Mouse (Mus musculus) brain, embryonic 14.5 days (tissue): Measurements from ENCODE around the gene Cd68. TPM values are rescaled to one million over a fixed set of nuclear protein-coding genes. Genes with fewer than 3 reads are reported as not detected.
"Not testable (repeated sequence)": the region's sequence is repeated elsewhere in the genome, so short reads cannot be mapped to it uniquely, and the experiment has no call there.

Source experiments
- DNase-seq: peaks from one replicate; pipeline ENCODE4 v3.0.0-alpha.2; 2011; ENCODE audit warnings: low read depth
- CTCF ChIP-seq: fragments of 200-500 bp; IDR thresholded peaks from 2 replicates; pipeline ENCODE4 v1.5.1; 2012; ENCODE audit warnings: inconsistent platforms, mild to moderate bottlenecking, moderate library complexity, borderline replicate concordance; ENCODE audit not compliant: insufficient read depth, insufficient read length; ENCODE audit errors: extremely low read depth
- POLR2A ChIP-seq: fragments of 200-500 bp; IDR thresholded peaks from 2 replicates; pipeline ENCODE4 v1.6.1; 2012; ENCODE audit warnings: mild to moderate bottlenecking, inconsistent platforms, borderline replicate concordance; ENCODE audit not compliant: poor library complexity, insufficient read depth, insufficient read length, severe bottlenecking; ENCODE audit errors: extremely low read depth
- polyA plus RNA-seq: library from polyadenylated mRNA; depleted of rRNA; stranded (reverse); fragments of >200 nt; gene quantifications from 2 replicates; pipeline ENCODE4 v1.2.3, GENCODE M21; 2012

Gene Cd68
- polyA plus RNA-seq, 1 experiment, result 7.8 TPM

GRCm38 (mm10) chr11:69645860-69646259 lies 20.1 kb downstream of the Cd68 start:
- TF ChIP-seq POLR2A, result no peak
- no peak for TF ChIP-seq CTCF
- no peak for DNase-seq

- no peak for DNase-seq
- no peak for TF ChIP-seq CTCF
- no peak for TF ChIP-seq POLR2A
These were observed 30.5 kb downstream of the Cd68 start for GRCm38 (mm10) chr11:69635471-69635870.

GRCm38 (mm10) chr11:69633128-69633866 lies 32.7 kb downstream of the Cd68 start:
- DNase-seq, result no peak
- no peak for TF ChIP-seq CTCF
- TF ChIP-seq POLR2A, result no peak

- TF ChIP-seq POLR2A (peak; percentile 94), CTCF (peak; percentile 81)
- DNase-seq, result peak; percentile 100
These were observed 33.5 kb downstream of the Cd68 start, which contains the start of gene Fxr2 for GRCm38 (mm10) chr11:69632284-69633089. Fxr2 (plus strand) TSS chr11:69632990.

DNA sequence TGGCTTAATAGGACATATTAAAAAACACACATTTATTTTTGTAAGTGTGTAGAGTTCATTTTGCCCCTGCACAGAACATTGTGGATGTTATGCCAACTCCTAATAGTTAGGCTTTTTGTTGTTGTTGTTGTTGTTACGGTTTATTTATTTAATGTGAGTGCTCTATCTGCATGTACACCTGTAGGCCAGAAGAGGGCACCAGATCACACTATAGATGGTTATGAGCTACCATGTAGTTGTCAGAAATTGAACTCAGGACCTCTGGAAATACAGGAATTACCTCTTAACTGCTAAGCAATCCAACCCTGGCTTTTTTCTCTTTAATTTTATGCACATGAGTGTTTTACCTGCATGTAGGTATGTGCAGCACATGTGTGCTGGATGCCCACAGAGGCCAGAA lies 36.2 kb downstream of the Cd68 start:
- DNase-seq, result peak; percentile 31

DNA sequence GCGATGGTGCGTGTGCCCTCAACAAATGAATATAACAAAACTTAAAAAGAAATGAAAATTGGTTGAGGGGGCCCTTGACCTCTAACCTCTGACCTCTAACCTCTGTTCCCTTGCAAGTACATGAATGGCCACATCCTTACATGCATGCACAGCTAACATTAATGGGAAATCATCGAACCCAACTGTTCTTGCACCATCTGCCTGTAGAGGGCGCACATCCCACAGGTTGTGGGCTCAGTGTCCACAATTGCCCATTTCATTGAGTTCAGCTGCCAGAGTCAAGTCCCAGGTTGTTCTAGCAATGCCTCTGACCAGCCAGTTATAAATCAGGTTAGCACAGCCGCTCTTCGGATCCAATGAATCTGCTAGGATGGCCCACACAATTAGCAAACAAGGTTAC lies 37.7 kb downstream of the Cd68 start:
- TF ChIP-seq CTCF (peak; percentile 91), POLR2A (no peak)
- peak; percentile 81 for DNase-seq

More for the DNA sequence above, 36.2 kb downstream of the Cd68 start:
- TF ChIP-seq CTCF (peak; percentile 14; the same call in 1 of the 2 replicates), POLR2A (no peak)

DNA sequence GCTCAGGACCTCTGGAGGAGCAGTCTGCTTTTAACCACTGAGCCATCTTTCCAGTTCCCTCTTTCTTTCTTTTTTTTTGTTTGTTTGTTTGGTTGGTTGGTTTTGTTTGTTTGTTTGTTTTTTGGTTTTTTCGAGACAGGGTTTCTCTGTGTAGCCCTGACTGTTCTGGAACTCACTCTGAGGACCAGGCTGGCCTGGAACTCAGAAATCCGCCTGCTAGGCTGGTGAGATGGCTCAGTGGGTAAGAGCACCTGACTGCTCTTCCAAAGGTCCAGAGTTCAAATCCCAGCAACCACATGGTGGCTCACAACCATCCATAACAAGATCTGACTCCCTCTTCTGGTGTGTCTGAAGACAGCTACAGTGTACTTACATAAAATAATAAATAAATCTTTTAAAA lies 41.6 kb downstream of the Cd68 start:
- DNase-seq, result not testable (repeated sequence)

GRCm38 (mm10) chr11:69623006-69623405 lies 42.9 kb downstream of the Cd68 start:
- TF ChIP-seq CTCF (no peak), POLR2A (no peak)
- no peak for DNase-seq

GRCm38 (mm10) chr11:69622406-69622805 lies 43.5 kb downstream of the Cd68 start:
- peak; percentile 19 for DNase-seq

GRCm38 (mm10) chr11:69621571-69622268 lies 44.2 kb downstream of the Cd68 start, which contains the start of gene Sat2:
Sat2 (plus strand) TSS chr11:69622024.
- TF ChIP-seq CTCF (no peak), POLR2A (peak; percentile 26; the same call in 1 of the 2 replicates)
- DNase-seq, result peak; percentile 95

More at GRCm38 (mm10) chr11:69622406-69622805, 43.5 kb downstream of the Cd68 start:
- TF ChIP-seq CTCF (no peak), POLR2A (no peak)

GRCm38 (mm10) chr11:69620394-69621081 lies 45.4 kb downstream of the Cd68 start:
- no peak for DNase-seq
- TF ChIP-seq POLR2A, result no peak

DNA sequence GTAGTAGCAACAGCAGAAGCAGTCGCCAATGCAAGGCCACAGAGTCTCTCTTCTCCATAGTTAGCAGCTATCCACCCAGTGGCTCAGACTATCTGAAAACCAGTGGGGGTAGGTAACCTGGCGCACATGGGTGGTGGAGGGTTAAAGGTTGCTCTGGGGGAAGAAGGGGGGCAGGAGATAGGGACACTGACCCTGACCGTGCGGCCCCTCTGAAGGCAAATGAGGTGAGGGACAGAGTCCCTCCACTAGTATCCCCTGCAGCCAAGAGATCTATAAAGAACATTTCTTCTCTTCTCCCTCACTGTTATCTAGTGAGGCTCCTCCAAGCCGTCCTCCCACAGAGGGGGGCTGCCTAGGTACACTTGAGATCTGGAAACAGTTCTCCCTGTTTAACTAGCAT lies 48.1 kb downstream of the Cd68 start, which contains the start of gene Shbg:
TSS of gene Shbg (minus strand) at position 101 of the 400 bp plus-strand sequence.
- TF ChIP-seq CTCF (no peak), POLR2A (no peak)
- no peak for DNase-seq
